Mouse (Mus musculus): ENCODE data around the gene Nrcam. TPM values are rescaled to one million over a fixed set of nuclear protein-coding genes. Genes with fewer than 3 reads are reported as not detected.

Nrcam gene
- polyA plus RNA-seq, 1 experiment from 2014 or later: 94.4 TPM

DNA sequence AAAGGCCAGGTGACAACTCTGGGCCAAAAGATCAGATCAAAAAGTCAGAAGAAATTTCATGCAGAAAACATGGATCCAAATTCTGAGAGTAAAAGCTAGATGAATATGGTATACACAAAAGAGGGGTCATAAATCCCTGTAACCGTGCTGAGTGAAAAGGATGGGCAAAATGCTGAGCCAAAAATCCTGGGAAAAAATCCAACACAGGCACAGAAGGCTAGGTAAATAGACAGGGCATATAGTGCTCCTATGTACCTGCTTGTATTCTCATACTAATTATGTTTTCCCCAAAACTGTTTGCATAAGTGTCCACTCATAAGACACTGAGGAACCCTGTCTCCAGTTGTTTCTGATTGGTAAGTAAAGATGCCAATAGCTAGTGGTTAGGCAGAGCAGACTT, 288.8 kb downstream of the Nrcam start:
- Histone ChIP-seq H3K36me3 (ENCODE audit: control insufficient read depth, insufficient read depth, low read length) (no peaks in the 10 kb centered on the region), H3K4me3 (ENCODE audit: low read depth, low read length) (no peak overlapping the region), H3K9me3 (ENCODE audit: control insufficient read depth, low read length) (no peaks in the 10 kb centered on the region), H3K27ac (ENCODE audit: low read depth, low read length) (no peak overlapping the region), H3K9ac (ENCODE audit: low read length) (no peak overlapping the region), H3K4me2 (ENCODE audit: low read depth) (no peak overlapping the region), H3K27me3 (ENCODE audit: control insufficient read depth, insufficient read depth, low read length) (no peaks in the 10 kb centered on the region), H3K4me1 (ENCODE audit: control insufficient read depth, insufficient read depth, low read length) (no peaks in the 10 kb centered on the region)
- DNase-seq (ENCODE audit: low spot score) (no peak), ATAC-seq (ENCODE audit: insufficient read depth, low FRiP score, low TSS enrichment) (no peak)
- WGBS: 97% methylated on average over 1 of the region's 1 CpGs

DNA sequence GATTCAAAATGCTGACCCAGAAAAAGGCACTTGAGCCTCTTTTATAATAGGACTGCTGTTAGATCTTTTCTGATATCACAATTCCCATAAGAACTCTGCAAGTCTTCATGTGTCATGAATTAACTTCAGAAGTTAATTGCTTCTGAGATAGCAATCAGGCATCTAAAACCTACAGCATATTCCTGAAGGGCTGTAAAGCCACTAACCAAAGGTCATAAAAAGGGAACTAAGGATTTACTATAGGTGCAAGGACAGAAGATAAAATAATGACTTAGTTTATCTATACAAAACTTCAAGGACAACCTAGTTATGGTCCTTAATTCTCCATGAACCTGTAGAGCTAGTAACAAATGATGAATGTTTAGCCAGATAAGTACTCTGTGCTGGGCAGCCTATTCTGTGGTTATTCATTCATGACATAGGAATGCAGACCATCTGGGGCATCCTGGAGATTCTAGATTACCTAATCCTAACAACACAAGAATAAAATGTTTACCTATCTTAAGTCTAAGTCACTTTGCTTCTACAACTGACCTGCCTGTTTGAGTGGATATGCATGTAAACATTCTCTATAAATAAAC, 310.7 kb downstream of the Nrcam start:
- ATAC-seq (ENCODE audit: insufficient read depth, low FRiP score, low TSS enrichment) (no peak), DNase-seq (ENCODE audit: low spot score) (no peak)

DNA sequence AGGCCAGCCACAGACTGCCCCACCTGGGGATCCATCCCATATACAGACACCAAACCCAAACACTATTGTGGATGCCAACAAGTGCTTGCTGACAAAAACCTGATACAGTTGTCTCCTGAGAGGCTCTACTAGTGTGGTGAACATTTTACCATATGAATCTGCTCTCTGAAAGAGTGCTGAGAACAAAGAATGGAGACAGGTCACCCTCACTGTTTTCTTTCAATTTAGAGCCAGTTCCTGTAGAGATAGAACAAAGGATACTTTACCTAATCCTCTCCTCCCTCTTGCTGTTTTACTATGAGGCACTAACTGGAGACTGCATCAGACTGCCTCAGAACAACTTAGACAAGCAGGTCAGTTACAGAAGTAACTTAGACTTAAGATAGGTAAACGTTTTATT, 311.9 kb downstream of the Nrcam start:
- Histone ChIP-seq H3K4me1 (ENCODE audit: control insufficient read depth, insufficient read depth, low read length) (no peaks in the 10 kb centered on the region), H3K9ac (ENCODE audit: low read length) (no peak overlapping the region), H3K27me3 (ENCODE audit: control insufficient read depth, insufficient read depth, low read length) (no peaks in the 10 kb centered on the region), H3K36me3 (ENCODE audit: control insufficient read depth, insufficient read depth, low read length) (no peaks in the 10 kb centered on the region), H3K9me3 (ENCODE audit: control insufficient read depth, low read length) (no peaks in the 10 kb centered on the region), H3K4me3 (ENCODE audit: low read depth, low read length) (no peak overlapping the region), H3K27ac (ENCODE audit: low read depth, low read length) (no peak overlapping the region), H3K4me2 (ENCODE audit: low read depth) (no peak overlapping the region)
- WGBS: 22% methylated on average over 1 of the region's 1 CpGs
- ATAC-seq (ENCODE audit: insufficient read depth, low FRiP score, low TSS enrichment) (no peak), DNase-seq (ENCODE audit: low spot score) (no peak)

More for the DNA sequence above, 310.7 kb downstream of the Nrcam start:
- no peak overlapping the region for H3K9ac ChIP-seq (ENCODE audit: low read length)
- no peaks in the 10 kb centered on the region for H3K4me1 ChIP-seq (ENCODE audit: control insufficient read depth, insufficient read depth, low read length)
- H3K9me3 ChIP-seq (ENCODE audit: control insufficient read depth, low read length): no peaks in the 10 kb centered on the region
- no peak overlapping the region for H3K4me3 ChIP-seq (ENCODE audit: low read depth, low read length)
- H3K27ac ChIP-seq (ENCODE audit: low read depth, low read length): no peak overlapping the region
- no peaks in the 10 kb centered on the region for H3K27me3 ChIP-seq (ENCODE audit: control insufficient read depth, insufficient read depth, low read length)
- no peak overlapping the region for H3K4me2 ChIP-seq (ENCODE audit: low read depth)
- H3K36me3 ChIP-seq (ENCODE audit: control insufficient read depth, insufficient read depth, low read length): no peaks in the 10 kb centered on the region

Other genes starting within 250 kb of the Nrcam start
- gene Dnajb9, start 118.6 kb upstream of the Nrcam start, polyA plus RNA-seq (2014; fragmentation: Nextera tagmentation; extraction: Ambion mirVana): 31.8 and 32.0 TPM in 2 replicates
- gene Pnpla8, start 107.5 kb upstream of the Nrcam start, polyA plus RNA-seq (2014; fragmentation: Nextera tagmentation; extraction: Ambion mirVana): 87.7 and 90.2 TPM in 2 replicates

Measured in neural tube, embryonic 11.5 days (tissue).